Mouse (Mus musculus) bone marrow macrophage, adult 2 months (primary cell): ENCODE data around the gene Foxr1.

Experiments
- CTCF ChIP-seq: IDR thresholded peaks from 2 replicates; pipeline ENCODE4 v1.5.1; 2012; ENCODE audit warnings: low read depth, mild to moderate bottlenecking, low read length, moderate library complexity
- POLR2A ChIP-seq: IDR thresholded peaks from 2 replicates; pipeline ENCODE4 v1.6.1; 2012; ENCODE audit warnings: mild to moderate bottlenecking, low read depth, low read length, borderline replicate concordance

DNA sequence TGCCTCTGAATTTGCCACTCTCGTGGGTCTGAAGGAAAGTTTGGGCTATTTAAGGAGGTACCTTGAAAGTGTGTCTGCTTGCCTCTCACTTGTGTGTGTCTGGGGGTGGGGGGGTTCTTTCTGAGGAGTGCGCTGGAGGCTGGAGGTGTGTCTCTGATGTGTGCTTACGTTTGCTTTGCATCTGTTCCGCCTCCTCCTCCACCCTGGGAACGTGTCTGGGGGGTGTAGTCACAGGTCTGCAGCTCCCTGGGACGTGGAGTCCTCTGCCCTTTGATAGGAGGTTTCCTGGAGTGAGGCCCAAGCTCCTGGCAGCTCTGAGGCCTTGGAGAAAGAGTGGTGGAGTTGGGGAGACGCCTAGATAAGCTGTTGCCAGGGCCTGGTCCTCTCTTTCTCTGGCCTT lies 46.5 kb upstream of the Foxr1 start:
- no peak for TF ChIP-seq CTCF
- no peak for TF ChIP-seq POLR2A
